Mouse (Mus musculus) kidney, postnatal 36 days (tissue): Measurements from ENCODE around the gene Soat1.
"Not testable (repeated sequence)": the region's sequence is repeated elsewhere in the genome, so short reads cannot be mapped to it uniquely, and the experiment has no call there.

ENCODE experiments used
- DNase-seq, 2 experiments: peaks; one replicate each; pipeline ENCODE4 v3.0.0; 2021 to 2022; ENCODE audit warnings: mixed read lengths in 2 of 2

Gene Soat1

GRCm38 (mm10) chr1:156473961-156474503, at the start of gene Soat1:
Soat1 (minus strand) TSS chr1:156474331.
- peak; percentile 94 to 96 for DNase-seq

- not testable (repeated sequence) for DNase-seq
These were observed 49.7 kb upstream of the Soat1 start, which contains the start of gene Gm10031 for GRCm38 (mm10) chr1:156523842-156524241. Gm10031 (plus strand) TSS chr1:156524012.

- peak; percentile 80 to 88 for DNase-seq
These were observed 47.8 kb upstream of the Soat1 start for GRCm38 (mm10) chr1:156521796-156522517.

GRCm38 (mm10) chr1:156520136-156520780, 46.1 kb upstream of the Soat1 start:
- DNase-seq, result no peak

GRCm38 (mm10) chr1:156507753-156508152, 33.6 kb upstream of the Soat1 start:
- DNase-seq, result no peak

- no peak for DNase-seq
These were observed 31.8 kb upstream of the Soat1 start for GRCm38 (mm10) chr1:156505901-156506300.

- no peak for DNase-seq
These were observed 30.9 kb upstream of the Soat1 start for GRCm38 (mm10) chr1:156504945-156505523.

- DNase-seq, result no peak
These were observed 22.8 kb upstream of the Soat1 start for GRCm38 (mm10) chr1:156496910-156497309.

GRCm38 (mm10) chr1:156495025-156495424, 20.9 kb upstream of the Soat1 start:
- DNase-seq, result no peak

- no peak for DNase-seq
These were observed 17.2 kb upstream of the Soat1 start for GRCm38 (mm10) chr1:156491226-156491796.

GRCm38 (mm10) chr1:156488031-156488430, 13.9 kb upstream of the Soat1 start:
- no peak for DNase-seq

GRCm38 (mm10) chr1:156487498-156487897, 13.4 kb upstream of the Soat1 start:
- DNase-seq, result peak in 1 of 2 experiments; percentile 9

GRCm38 (mm10) chr1:156481826-156482225, 7.7 kb upstream of the Soat1 start:
- no peak for DNase-seq

GRCm38 (mm10) chr1:156476535-156476934, 2.4 kb upstream of the Soat1 start:
- no peak for DNase-seq

- no peak for DNase-seq
These were observed 1.9 kb upstream of the Soat1 start for GRCm38 (mm10) chr1:156476016-156476415.

GRCm38 (mm10) chr1:156474854-156475253, 723 bp upstream of the Soat1 start:
- no peak for DNase-seq

GRCm38 (mm10) chr1:156473003-156473402, 1.1 kb downstream of the Soat1 start:
- DNase-seq, result peak; percentile 26 to 36

- no peak for DNase-seq
These were observed 2.2 kb downstream of the Soat1 start for GRCm38 (mm10) chr1:156471955-156472354.

- DNase-seq, result no peak
These were observed 3.1 kb downstream of the Soat1 start for GRCm38 (mm10) chr1:156471071-156471470.

- DNase-seq, result peak; percentile 18
These were observed 3.6 kb downstream of the Soat1 start for GRCm38 (mm10) chr1:156470557-156470956.

GRCm38 (mm10) chr1:156468576-156468975, 5.6 kb downstream of the Soat1 start:
- DNase-seq, result no peak

- DNase-seq, result no peak
These were observed 6.4 kb downstream of the Soat1 start for GRCm38 (mm10) chr1:156467655-156468255.

GRCm38 (mm10) chr1:156464963-156465362, 9.2 kb downstream of the Soat1 start:
- DNase-seq, result no peak
